In genomic region chr9:123326106-123326505, GRCm38 (mm10) we compare ENCODE assay signal across 20 mouse cellular contexts.
"Had no signal": no experiment of that assay in that cellular context is flagged by ENCODE, and none has a peak within 500 bp of the region (broad histone marks: within the 10 kb centered on the region; RNA-seq: fewer than 3 reads in every experiment).

No protein-coding gene starts in this region.

- H3K4me3 ChIP-seq: heart, adult 2 months; heart, embryonic 13.5 days; heart, embryonic 15.5 days; hindbrain, embryonic 13.5 days; hindbrain, embryonic 15.5 days; left cerebral cortex, adult 2 months; limb, embryonic 10.5 days; limb, embryonic 12.5 days; liver, embryonic 13.5 days; liver, embryonic 15.5 days had no signal

- H3K27ac ChIP-seq: heart, adult 2 months; heart, embryonic 13.5 days; heart, embryonic 15.5 days; hindbrain, embryonic 13.5 days; hindbrain, embryonic 15.5 days; hindbrain, postnatal 0 days; left cerebral cortex, adult 2 months; limb, embryonic 10.5 days; limb, embryonic 12.5 days; liver, embryonic 13.5 days; liver, embryonic 15.5 days had no signal

- DNase-seq: gastrocnemius, postnatal 14 days; gastrocnemius, postnatal 36 days; heart, adult 2 months; heart, postnatal 14 days; heart, postnatal 36 days; kidney, adult 18-20 months; kidney, postnatal 10 days; kidney, postnatal 25 days; layer of hippocampus, adult 9-11 months; liver; liver, embryonic 13.5 days had no signal

- H3K4me1 ChIP-seq: heart, embryonic 13.5 days; heart, embryonic 15.5 days; hindbrain, embryonic 13.5 days; hindbrain, embryonic 15.5 days; limb, embryonic 10.5 days; limb, embryonic 12.5 days; liver, embryonic 13.5 days; liver, embryonic 15.5 days had no signal

- H3K27me3 ChIP-seq: heart, embryonic 13.5 days; heart, embryonic 15.5 days; hindbrain, embryonic 13.5 days; hindbrain, embryonic 15.5 days; limb, embryonic 12.5 days; liver, embryonic 13.5 days; liver, embryonic 15.5 days had no signal

- H3K36me3 ChIP-seq: heart, embryonic 13.5 days; heart, embryonic 15.5 days; hindbrain, embryonic 13.5 days; hindbrain, embryonic 15.5 days; limb, embryonic 10.5 days; limb, embryonic 12.5 days; liver, embryonic 13.5 days; liver, embryonic 15.5 days had no signal
